Mouse (Mus musculus): ENCODE results near the gene Bcat1. TPM values are rescaled to one million over a fixed set of nuclear protein-coding genes. Genes with fewer than 3 reads are reported as not detected.
"Not testable (repeated sequence)": the region's sequence is repeated elsewhere in the genome, so short reads cannot be mapped to it uniquely, and the experiment has no call there.

Bcat1 gene
- polyA plus RNA-seq, 1 experiment from 2014 or later: 14.9 TPM

- no peak for ATAC-seq (ENCODE audit: insufficient read depth)
- WGBS: 89% methylated on average over 4 of the region's 4 CpGs
Observed at GRCm38 (mm10) chr6:145110786-145111185, 34.8 kb upstream of the Bcat1 start.

GRCm38 (mm10) chr6:145106163-145106842, 30.3 kb upstream of the Bcat1 start:
- WGBS: 82% methylated on average over 6 of the region's 6 CpGs
- DNase-seq: no peak
- Histone ChIP-seq H3K4me1 (ENCODE audit: insufficient read depth) (no peaks in the 10 kb centered on the region), H3K9ac (no peak overlapping the region), H3K4me2 (no peak overlapping the region), H3K27ac (ENCODE audit: low read depth) (no peak overlapping the region), H3K9me3 (ENCODE audit: low read depth, low read length) (no peaks in the 10 kb centered on the region), H3K36me3 (ENCODE audit: insufficient read depth) (no peaks in the 10 kb centered on the region), H3K4me3 (ENCODE audit: low read depth, low read length) (no peak overlapping the region), H3K27me3 (ENCODE audit: insufficient read depth, low read length) (no peaks in the 10 kb centered on the region)
- TF ChIP-seq CTCF (IDR thresholded peaks at IDR 0.05; ENCODE audit: low read depth): no peak
- ATAC-seq (ENCODE audit: insufficient read depth): no peak

More at GRCm38 (mm10) chr6:145110786-145111185, 34.8 kb upstream of the Bcat1 start:
- H3K4me2 ChIP-seq: no peak overlapping the region
- H3K9ac ChIP-seq: no peak overlapping the region
- no peak overlapping the region for H3K27ac ChIP-seq (ENCODE audit: low read depth)
- no peak for DNase-seq
- no peak overlapping the region for H3K4me3 ChIP-seq (ENCODE audit: low read depth, low read length)
- H3K36me3 ChIP-seq (ENCODE audit: insufficient read depth): no peaks in the 10 kb centered on the region
- H3K27me3 ChIP-seq (ENCODE audit: insufficient read depth, low read length): no peaks in the 10 kb centered on the region
- H3K4me1 ChIP-seq (ENCODE audit: insufficient read depth): no peaks in the 10 kb centered on the region
- no peaks in the 10 kb centered on the region for H3K9me3 ChIP-seq (ENCODE audit: low read depth, low read length)
- no peak for TF ChIP-seq CTCF (IDR thresholded peaks at IDR 0.05; ENCODE audit: low read depth)

- ATAC-seq (ENCODE audit: insufficient read depth) (no peak), DNase-seq (no peak)
- no peak for TF ChIP-seq CTCF (IDR thresholded peaks at IDR 0.05; ENCODE audit: low read depth)
- no peak overlapping the region for H3K9ac ChIP-seq
- H3K36me3 ChIP-seq (ENCODE audit: insufficient read depth): no peaks in the 10 kb centered on the region
- H3K9me3 ChIP-seq (ENCODE audit: low read depth, low read length): no peaks in the 10 kb centered on the region
- no peak overlapping the region for H3K4me3 ChIP-seq (ENCODE audit: low read depth, low read length)
- 92% methylated on average over 10 of the region's 10 CpGs for WGBS
- no peak overlapping the region for H3K4me2 ChIP-seq
- H3K4me1 ChIP-seq (ENCODE audit: insufficient read depth): no peaks in the 10 kb centered on the region
- no peaks in the 10 kb centered on the region for H3K27me3 ChIP-seq (ENCODE audit: insufficient read depth, low read length)
- H3K27ac ChIP-seq (ENCODE audit: low read depth): no peak overlapping the region
Observed at GRCm38 (mm10) chr6:145105439-145105838, 29.5 kb upstream of the Bcat1 start.

GRCm38 (mm10) chr6:145104241-145104939, 28.4 kb upstream of the Bcat1 start:
- Histone ChIP-seq H3K4me3 (ENCODE audit: low read depth, low read length) (no peak overlapping the region), H3K9me3 (ENCODE audit: low read depth, low read length) (no peaks in the 10 kb centered on the region), H3K27me3 (ENCODE audit: insufficient read depth, low read length) (no peaks in the 10 kb centered on the region), H3K9ac (no peak overlapping the region), H3K27ac (ENCODE audit: low read depth) (no peak overlapping the region), H3K4me2 (no peak overlapping the region), H3K36me3 (ENCODE audit: insufficient read depth) (no peaks in the 10 kb centered on the region), H3K4me1 (ENCODE audit: insufficient read depth) (no peaks in the 10 kb centered on the region)
- no peak for TF ChIP-seq CTCF (IDR thresholded peaks at IDR 0.05; ENCODE audit: low read depth)
- no peak for ATAC-seq (ENCODE audit: insufficient read depth)
- 61% methylated on average over 10 of the region's 10 CpGs for WGBS
- DNase-seq: no peak

- Histone ChIP-seq H3K9ac (no peak overlapping the region), H3K36me3 (ENCODE audit: insufficient read depth) (no peaks in the 10 kb centered on the region), H3K4me1 (ENCODE audit: insufficient read depth) (no peaks in the 10 kb centered on the region), H3K4me3 (ENCODE audit: low read depth, low read length) (no peak overlapping the region), H3K9me3 (ENCODE audit: low read depth, low read length) (no peaks in the 10 kb centered on the region), H3K27me3 (ENCODE audit: insufficient read depth, low read length) (no peaks in the 10 kb centered on the region), H3K4me2 (no peak overlapping the region), H3K27ac (ENCODE audit: low read depth) (no peak overlapping the region)
- no peak for DNase-seq
- TF ChIP-seq CTCF (IDR thresholded peaks at IDR 0.05; ENCODE audit: low read depth): no peak
- WGBS: 57% methylated on average over 9 of the region's 9 CpGs
- ATAC-seq (ENCODE audit: insufficient read depth): no peak
Observed at GRCm38 (mm10) chr6:145100923-145101322, 24.9 kb upstream of the Bcat1 start.

- DNase-seq: no peak
- WGBS: 72% methylated on average over 4 of the region's 4 CpGs
- H3K9ac ChIP-seq: no peak overlapping the region
- H3K27ac ChIP-seq (ENCODE audit: low read depth): no peak overlapping the region
- H3K4me2 ChIP-seq: no peak overlapping the region
- no peaks in the 10 kb centered on the region for H3K4me1 ChIP-seq (ENCODE audit: insufficient read depth)
- H3K9me3 ChIP-seq (ENCODE audit: low read depth, low read length): no peaks in the 10 kb centered on the region
- H3K36me3 ChIP-seq (ENCODE audit: insufficient read depth): no peaks in the 10 kb centered on the region
- H3K4me3 ChIP-seq (ENCODE audit: low read depth, low read length): no peak overlapping the region
- ATAC-seq (ENCODE audit: insufficient read depth): no peak
- TF ChIP-seq CTCF (IDR thresholded peaks at IDR 0.05; ENCODE audit: low read depth): no peak
- no peaks in the 10 kb centered on the region for H3K27me3 ChIP-seq (ENCODE audit: insufficient read depth, low read length)
Observed at GRCm38 (mm10) chr6:145094431-145094830, 18.4 kb upstream of the Bcat1 start.

- WGBS: 46% methylated on average over 7 of the region's 7 CpGs
- H3K9ac ChIP-seq; H3K9me3 ChIP-seq (ENCODE audit: low read depth, low read length); H3K36me3 ChIP-seq (ENCODE audit: insufficient read depth); H3K4me1 ChIP-seq (ENCODE audit: insufficient read depth); H3K27me3 ChIP-seq (ENCODE audit: insufficient read depth, low read length); ATAC-seq (ENCODE audit: insufficient read depth); H3K27ac ChIP-seq (ENCODE audit: low read depth); DNase-seq; H3K4me3 ChIP-seq (ENCODE audit: low read depth, low read length); H3K4me2 ChIP-seq: not testable (repeated sequence)
Observed at GRCm38 (mm10) chr6:145093038-145093622, 17.1 kb upstream of the Bcat1 start.
